Mouse (Mus musculus) bone marrow, adult 2 months (tissue): ENCODE results near the gene Lamp1. TPM values are rescaled to one million over a fixed set of nuclear protein-coding genes. Genes with fewer than 3 reads are reported as not detected.

Experiments used
- H3K27ac ChIP-seq: fragments of 200-500 bp; 2 replicates; pipeline ENCODE4 v1.5.1; 2012; ENCODE audit warnings: low read depth, mild to moderate bottlenecking, control low read depth, inconsistent platforms, low read length; ENCODE audit not compliant: control insufficient read depth, poor library complexity, insufficient read depth
- H3K4me1 ChIP-seq: fragments of 200-500 bp; 2 replicates; pipeline ENCODE4 v1.6.1; 2011; ENCODE audit warnings: low read length; ENCODE audit not compliant: control insufficient read depth, insufficient read depth
- H3K4me3 ChIP-seq: fragments of 200-500 bp; replicated peaks from 2 replicates; pipeline ENCODE3; 2011; ENCODE audit warnings: mild to moderate bottlenecking, low read depth, low read length, control low read depth; ENCODE audit not compliant: control insufficient read depth
- CTCF ChIP-seq: fragments of 200-500 bp; IDR thresholded peaks from 2 replicates; pipeline ENCODE4 v1.5.1; 2011; ENCODE audit warnings: low read length, control low read depth; ENCODE audit not compliant: control insufficient read depth, insufficient read depth
- POLR2A ChIP-seq: fragments of 200-500 bp; IDR thresholded peaks from 2 replicates; pipeline ENCODE4 v1.6.1; 2011; ENCODE audit warnings: low read depth, mild to moderate bottlenecking, control low read depth, low read length, borderline replicate concordance; ENCODE audit not compliant: control insufficient read depth
- WGBS: fragments of 180-500 bp; shearing (Covaris S2); methylation state at CpG from one replicate; pipeline ENCODE4 v1.1.7; 2018; 5-methylcytosine and 5-hydroxymethylcytosine counted together
- polyA plus RNA-seq: library from polyadenylated mRNA; stranded (reverse); fragments of >200 nt; gene quantifications from 2 replicates; pipeline ENCODE4 v1.2.4, GENCODE M21; 2011; ENCODE audit warnings: low replicate concordance; ENCODE audit not compliant: missing spikeins, insufficient read depth, insufficient read length

The Lamp1 gene
- polyA plus RNA-seq, 1 experiment: 127 TPM

GRCm38 (mm10) chr8:13224426-13224825, 65.5 kb downstream of the Lamp1 start:
- TF ChIP-seq POLR2A (no peak), CTCF (no peak)
- 73% methylated on average over 9 of the region's 9 CpGs for WGBS
- Histone ChIP-seq H3K4me3 (no peak overlapping the region), H3K4me1 (no peaks in the 10 kb centered on the region; the same call in 1 of the 2 replicates), H3K27ac (no peak overlapping the region)

Other genes starting within 250 kb of the Lamp1 start
- 0.86 and 1.3 TPM in 2 replicates for gene F7, start 133.1 kb upstream of the Lamp1 start, polyA plus RNA-seq
- 8.0 and 27.9 TPM in 2 replicates for gene F10, start 121.9 kb upstream of the Lamp1 start, polyA plus RNA-seq
- gene Proz, start 98.2 kb upstream of the Lamp1 start, polyA plus RNA-seq: 0.34 and 0.70 TPM in 2 replicates
- gene Pcid2, start 53.7 kb upstream of the Lamp1 start, polyA plus RNA-seq: 16.6 and 19.1 TPM in 2 replicates
- gene Cul4a, start 53.5 kb upstream of the Lamp1 start, polyA plus RNA-seq: 54.9 and 73.7 TPM in 2 replicates
- gene Grtp1, start 41.5 kb downstream of the Lamp1 start, polyA plus RNA-seq: 6.8 and 20.6 TPM in 2 replicates
- 0.99 TPM in 1 of 2 replicates, not detected in the other for gene Adprhl1, start 95.0 kb downstream of the Lamp1 start, polyA plus RNA-seq
- gene Dcun1d2, start 129.0 kb downstream of the Lamp1 start, polyA plus RNA-seq: 5.7 and 7.4 TPM in 2 replicates
- 7.4 and 7.9 TPM in 2 replicates for gene Tmco3, start 129.0 kb downstream of the Lamp1 start, polyA plus RNA-seq
- gene Tfdp1, start 179.6 kb downstream of the Lamp1 start, polyA plus RNA-seq: 56.4 and 72.3 TPM in 2 replicates
- not detected in 2 replicates for gene Atp4b, start 237.7 kb downstream of the Lamp1 start, polyA plus RNA-seq
- gene Grk1, start 245.9 kb downstream of the Lamp1 start, polyA plus RNA-seq: 0.20 TPM in 1 of 2 replicates, not detected in the other